In the genomic region with DNA sequence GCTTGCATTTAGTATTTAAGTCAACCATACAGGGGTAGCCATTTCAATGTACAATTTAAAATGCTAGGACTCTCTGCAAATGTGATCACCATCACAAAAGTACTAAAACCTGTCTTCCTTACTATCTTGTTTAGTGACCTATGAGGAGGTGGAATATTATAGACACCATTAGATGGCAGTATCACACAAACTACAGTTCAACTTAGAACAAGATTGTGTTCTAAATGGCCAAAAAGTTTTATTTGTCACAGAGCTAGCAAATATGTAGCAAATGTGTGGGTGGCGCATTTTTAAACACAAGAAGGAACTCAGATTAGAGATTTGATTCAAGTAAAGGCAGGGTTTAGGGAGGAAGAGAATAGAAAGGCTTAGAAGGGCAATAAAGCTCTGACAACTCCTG, we compare ENCODE assay signal across 12 mouse cellular contexts.
A peak's percentile ranks its signal among the peaks of the same experiment; 100 is the strongest.
DNase-seq lines count a peak whose midpoint lies in the region; ATAC-seq and TF ChIP-seq lines count a peak whose summit lies in the region.
"Had no signal": no experiment of that assay in that cellular context is flagged by ENCODE, and none has a peak within 500 bp of the region (broad histone marks: within the 10 kb centered on the region; RNA-seq: fewer than 3 reads in every experiment).

No protein-coding gene starts in this region.

- TF ChIP-seq CTCF in liver, postnatal 0 days (IDR thresholded peaks at IDR 0.05; ENCODE audit: low read depth) = peak; percentile 46
- TF ChIP-seq CTCF in midbrain, postnatal 0 days (IDR thresholded peaks at IDR 0.05) = peak; percentile 87

- no peak overlapping the region for H3K27ac ChIP-seq in liver, postnatal 0 days (ENCODE audit: low read depth)
- H3K27ac ChIP-seq in liver, embryonic 12.5 days = no peak overlapping the region
- no peak overlapping the region for H3K27ac ChIP-seq in midbrain, postnatal 0 days (ENCODE audit: low read depth, low read length)
- H3K27ac ChIP-seq: liver, embryonic 13.5 days; stomach, embryonic 15.5 days had no signal

- no peak for TF ChIP-seq EP300 in liver, postnatal 0 days (IDR thresholded peaks at IDR 0.05; ENCODE audit: low read depth)

- peak; percentile 85 for ATAC-seq in frontal cortex, adult (ENCODE audit: low TSS enrichment)
- no peak for ATAC-seq in liver, postnatal 0 days
- no peak for ATAC-seq in liver, embryonic 12.5 days
- no peak for ATAC-seq in midbrain, postnatal 0 days (ENCODE audit: low FRiP score)
- ATAC-seq in activated CD4-positive, CD25-positive, alpha-beta regulatory T cell, adult 4 months = no peak

- H3K9me3 ChIP-seq in liver, postnatal 0 days (ENCODE audit: low read length) = no peaks in the 10 kb centered on the region
- H3K9me3 ChIP-seq in liver, embryonic 12.5 days (replicated peaks) = no peaks in the 10 kb centered on the region
- H3K9me3 ChIP-seq in midbrain, postnatal 0 days (ENCODE audit: low read length) = no peaks in the 10 kb centered on the region
- H3K9me3 ChIP-seq: liver, embryonic 13.5 days; stomach, embryonic 15.5 days had no signal

- no peak overlapping the region for H3K4me2 ChIP-seq in liver, postnatal 0 days (ENCODE audit: low read depth, low read length)
- no peak overlapping the region for H3K4me2 ChIP-seq in liver, embryonic 12.5 days
- no peak overlapping the region for H3K4me2 ChIP-seq in midbrain, postnatal 0 days (ENCODE audit: low read depth, low read length, poor library complexity, severe bottlenecking)
- H3K4me2 ChIP-seq: liver, embryonic 13.5 days; stomach, embryonic 15.5 days had no signal

- no peaks in the 10 kb centered on the region for H3K36me3 ChIP-seq in liver, postnatal 0 days (replicated peaks; ENCODE audit: insufficient read depth, low read length)
- H3K36me3 ChIP-seq in liver, embryonic 12.5 days = no peaks in the 10 kb centered on the region
- H3K36me3 ChIP-seq in midbrain, postnatal 0 days (ENCODE audit: insufficient read depth, low read length) = no peaks in the 10 kb centered on the region
- H3K36me3 ChIP-seq: liver, embryonic 13.5 days; stomach, embryonic 15.5 days had no signal

- no peak overlapping the region for H3K4me3 ChIP-seq in liver, postnatal 0 days (ENCODE audit: low read depth, low read length)
- no peak overlapping the region for H3K4me3 ChIP-seq in liver, embryonic 12.5 days
- no peak overlapping the region for H3K4me3 ChIP-seq in midbrain, postnatal 0 days (ENCODE audit: low read depth, low read length)
- H3K4me3 ChIP-seq: liver, embryonic 13.5 days; stomach, embryonic 15.5 days had no signal

- H3K27me3 ChIP-seq in liver, postnatal 0 days (ENCODE audit: insufficient read depth, low read length) = no peaks in the 10 kb centered on the region
- no peaks in the 10 kb centered on the region for H3K27me3 ChIP-seq in liver, embryonic 12.5 days (replicated peaks)
- no peaks in the 10 kb centered on the region for H3K27me3 ChIP-seq in midbrain, postnatal 0 days (ENCODE audit: insufficient read depth, low read length)
- H3K27me3 ChIP-seq: liver, embryonic 13.5 days; stomach, embryonic 15.5 days had no signal

- no peaks in the 10 kb centered on the region for H3K4me1 ChIP-seq in liver, postnatal 0 days (ENCODE audit: insufficient read depth)
- H3K4me1 ChIP-seq in liver, embryonic 12.5 days = no peaks in the 10 kb centered on the region
- no peaks in the 10 kb centered on the region; the same call in 1 of the 2 replicates for H3K4me1 ChIP-seq in midbrain, postnatal 0 days (ENCODE audit: insufficient read depth, low read length)
- H3K4me1 ChIP-seq: liver, embryonic 13.5 days; stomach, embryonic 15.5 days had no signal

- no peak for DNase-seq in frontal cortex, postnatal 25 days (ENCODE audit: low spot score in 2 of 2)
- DNase-seq in liver, postnatal 0 days = no peak
- DNase-seq in NIH3T3 (ENCODE audit: low read depth) = peak; percentile 26
- DNase-seq in midbrain, postnatal 0 days (ENCODE audit: low spot score) = peak; percentile 72
- DNase-seq in lung, postnatal 14 days = no peak
- DNase-seq: adrenal gland, postnatal 14 days; cerebellum, adult 8-10 months; liver, embryonic 13.5 days had no signal

- WGBS in liver, postnatal 0 days (ENCODE audit: insufficient replicate concordance) = 41% methylated on average over 1 of the region's 1 CpGs
- 38% methylated on average over 1 of the region's 1 CpGs for WGBS in liver, embryonic 12.5 days (ENCODE audit: insufficient replicate concordance)
- WGBS in midbrain, postnatal 0 days = 33% methylated on average over 1 of the region's 1 CpGs

- no peak overlapping the region for H3K9ac ChIP-seq in liver, postnatal 0 days (replicated peaks)
- no peak overlapping the region for H3K9ac ChIP-seq in liver, embryonic 12.5 days
- no peak overlapping the region for H3K9ac ChIP-seq in midbrain, postnatal 0 days (replicated peaks; ENCODE audit: low read length, poor library complexity, severe bottlenecking)
- H3K9ac ChIP-seq: liver, embryonic 13.5 days; stomach, embryonic 15.5 days had no signal

Comparison
In these comparisons a context has a peak if more than half of its experiments do, and no peak if none do; other contexts are left out.
1. DNase-seq: peak in NIH3T3 (single experiment) and midbrain, postnatal 0 days (single experiment); none in frontal cortex, postnatal 25 days (0 of 2), liver, postnatal 0 days (single experiment) and lung, postnatal 14 days (single experiment).